Mouse (Mus musculus) limb, embryonic 10.5 days (tissue): ENCODE results near the gene Prn. TPM values are rescaled to one million over a fixed set of nuclear protein-coding genes. Genes with fewer than 3 reads are reported as not detected.

Experiments used
- DNase-seq: peaks from one replicate; pipeline ENCODE4 v3.0.0-alpha.2; 2017; ENCODE audit warnings: low spot score
- H3K27ac ChIP-seq: fragments of 300-500 bp; sonication (generic); 2 replicates; pipeline ENCODE4 v1.5.1; 2016; ENCODE audit warnings: mild to moderate bottlenecking
- H3K27me3 ChIP-seq: fragments of 300-500 bp; sonication (generic); 2 replicates; pipeline ENCODE4 v1.6.1; 2016; ENCODE audit warnings: low read depth, mild to moderate bottlenecking; ENCODE audit not compliant: poor library complexity, severe bottlenecking
- H3K36me3 ChIP-seq: fragments of 300-500 bp; sonication (generic); 2 replicates; pipeline ENCODE4 v1.6.1; 2016; ENCODE audit warnings: mild to moderate bottlenecking, moderate library complexity
- H3K4me1 ChIP-seq: fragments of 300-500 bp; sonication (generic); 2 replicates; pipeline ENCODE4 v1.6.1; 2016
- H3K4me3 ChIP-seq: fragments of 300-500 bp; sonication (generic); 2 replicates; pipeline ENCODE4 v1.5.1; 2016; ENCODE audit warnings: mild to moderate bottlenecking, moderate library complexity
- H3K9me3 ChIP-seq: fragments of 300-500 bp; sonication (generic); replicated peaks from 2 replicates; pipeline ENCODE4 v1.6.1; 2016; ENCODE audit warnings: mild to moderate bottlenecking
- WGBS: fragments of 180-500 bp; shearing (Covaris S2); methylation state at CpG from one replicate; pipeline ENCODE4 v1.1.7; 2016; 5-methylcytosine and 5-hydroxymethylcytosine counted together
- polyA plus RNA-seq: library from polyadenylated mRNA; unstranded; fragments of >200 nt; fragmentation: Nextera tagmentation; extraction: Ambion mirVana; gene quantifications from 2 replicates; pipeline ENCODE4 v1.2.1, GENCODE M21; 2016

Gene Prn
- polyA plus RNA-seq, 1 experiment from 2014 or later, result not detected

GRCm38 (mm10) chr2:131892534-131892933 lies 17.2 kb upstream of the Prn start:
- no peak overlapping the region for H3K27ac ChIP-seq
- no peak for DNase-seq
- H3K4me1 ChIP-seq, result peaks cover 27% of the 10 kb centered on the region; the same call in 1 of the 2 replicates
- no peaks in the 10 kb centered on the region for H3K9me3 ChIP-seq
- no peak overlapping the region for H3K4me3 ChIP-seq
- H3K36me3 ChIP-seq, result no peaks in the 10 kb centered on the region
- WGBS, result 57% methylated on average over 5 of the region's 5 CpGs
- no peaks in the 10 kb centered on the region for H3K27me3 ChIP-seq

GRCm38 (mm10) chr2:131895106-131895505 lies 14.7 kb upstream of the Prn start:
- Histone ChIP-seq H3K9me3 (no peaks in the 10 kb centered on the region), H3K4me1 (peaks cover 11% of the 10 kb centered on the region; the same call in 1 of the 2 replicates), H3K4me3 (no peak overlapping the region), H3K36me3 (no peaks in the 10 kb centered on the region), H3K27me3 (no peaks in the 10 kb centered on the region), H3K27ac (no peak overlapping the region)
- 70% methylated on average over 2 of the region's 2 CpGs for WGBS
- DNase-seq, result no peak

- Histone ChIP-seq H3K27ac (no peak overlapping the region), H3K4me3 (no peak overlapping the region), H3K27me3 (no peaks in the 10 kb centered on the region), H3K4me1 (peaks cover 5% of the 10 kb centered on the region; the same call in 1 of the 2 replicates), H3K9me3 (no peaks in the 10 kb centered on the region), H3K36me3 (no peaks in the 10 kb centered on the region)
- 98% methylated on average over 4 of the region's 4 CpGs for WGBS
- DNase-seq, result no peak
These were observed 13.7 kb upstream of the Prn start for GRCm38 (mm10) chr2:131896011-131896410.

GRCm38 (mm10) chr2:131897336-131898109 lies 12.2 kb upstream of the Prn start:
- Histone ChIP-seq H3K4me3 (no peak overlapping the region), H3K9me3 (no peaks in the 10 kb centered on the region), H3K36me3 (no peaks in the 10 kb centered on the region), H3K4me1 (no peaks in the 10 kb centered on the region), H3K27ac (no peak overlapping the region), H3K27me3 (no peaks in the 10 kb centered on the region)
- WGBS, result 93% methylated on average over 12 of the region's 12 CpGs
- no peak for DNase-seq

- 34% methylated on average over 3 of the region's 3 CpGs for WGBS
- DNase-seq, result no peak
- H3K27me3 ChIP-seq, result no peaks in the 10 kb centered on the region
- H3K4me3 ChIP-seq, result no peak overlapping the region
- H3K4me1 ChIP-seq, result peaks cover 4% of the 10 kb centered on the region; the same call in 1 of the 2 replicates
- no peaks in the 10 kb centered on the region for H3K9me3 ChIP-seq
- H3K27ac ChIP-seq, result no peak overlapping the region
- no peaks in the 10 kb centered on the region for H3K36me3 ChIP-seq
These were observed 7.3 kb upstream of the Prn start for GRCm38 (mm10) chr2:131902423-131902822.

GRCm38 (mm10) chr2:131902867-131903266 lies 6.9 kb upstream of the Prn start:
- no peaks in the 10 kb centered on the region for H3K9me3 ChIP-seq
- no peaks in the 10 kb centered on the region for H3K27me3 ChIP-seq
- 43% methylated on average over 8 of the region's 8 CpGs for WGBS
- H3K36me3 ChIP-seq, result no peaks in the 10 kb centered on the region
- no peak overlapping the region for H3K27ac ChIP-seq
- DNase-seq, result no peak
- H3K4me3 ChIP-seq, result no peak overlapping the region
- H3K4me1 ChIP-seq, result peaks cover 4% of the 10 kb centered on the region; the same call in 1 of the 2 replicates

- Histone ChIP-seq H3K4me3 (no peak overlapping the region), H3K9me3 (no peaks in the 10 kb centered on the region), H3K36me3 (no peaks in the 10 kb centered on the region), H3K27ac (no peak overlapping the region), H3K4me1 (peaks cover 7% of the 10 kb centered on the region; the same call in 1 of the 2 replicates), H3K27me3 (no peaks in the 10 kb centered on the region; the same call in 1 of the 2 replicates)
- no peak for DNase-seq
- WGBS, result 68% methylated on average over 5 of the region's 5 CpGs
These were observed 4.7 kb upstream of the Prn start for GRCm38 (mm10) chr2:131905025-131905424.

- H3K9me3 ChIP-seq, result no peaks in the 10 kb centered on the region
- no peak overlapping the region for H3K4me3 ChIP-seq
- H3K36me3 ChIP-seq, result no peaks in the 10 kb centered on the region
- peaks cover 12% of the 10 kb centered on the region for H3K4me1 ChIP-seq
- no peak for DNase-seq
- H3K27ac ChIP-seq, result no peak overlapping the region
- H3K27me3 ChIP-seq, result peaks cover 4% of the 10 kb centered on the region; the same call in 1 of the 2 replicates
- 62% methylated on average over 6 of the region's 6 CpGs for WGBS
These were observed 4.0 kb upstream of the Prn start for GRCm38 (mm10) chr2:131905776-131906175.

GRCm38 (mm10) chr2:131906266-131906665 lies 3.5 kb upstream of the Prn start:
- H3K27me3 ChIP-seq, result peaks cover 9% of the 10 kb centered on the region; the same call in 1 of the 2 replicates
- H3K4me3 ChIP-seq, result no peak overlapping the region
- DNase-seq, result no peak
- peaks cover 17% of the 10 kb centered on the region for H3K4me1 ChIP-seq
- no peaks in the 10 kb centered on the region for H3K36me3 ChIP-seq
- H3K27ac ChIP-seq, result no peak overlapping the region
- no peaks in the 10 kb centered on the region for H3K9me3 ChIP-seq
- WGBS, result 93% methylated on average over 3 of the region's 3 CpGs

GRCm38 (mm10) chr2:131906846-131907245 lies 2.9 kb upstream of the Prn start:
- Histone ChIP-seq H3K36me3 (no peaks in the 10 kb centered on the region), H3K4me1 (peaks cover 22% of the 10 kb centered on the region), H3K9me3 (no peaks in the 10 kb centered on the region), H3K27me3 (peaks cover 12% of the 10 kb centered on the region; the same call in 1 of the 2 replicates), H3K27ac (no peak overlapping the region), H3K4me3 (no peak overlapping the region)
- DNase-seq, result no peak
- 87% methylated on average over 1 of the region's 1 CpGs for WGBS

GRCm38 (mm10) chr2:131907311-131907710 lies 2.4 kb upstream of the Prn start:
- Histone ChIP-seq H3K27me3 (peaks cover 12% of the 10 kb centered on the region; the same call in 1 of the 2 replicates), H3K36me3 (no peaks in the 10 kb centered on the region), H3K4me3 (no peak overlapping the region), H3K9me3 (no peaks in the 10 kb centered on the region), H3K27ac (no peak overlapping the region), H3K4me1 (peaks cover 22% of the 10 kb centered on the region)
- 80% methylated on average over 5 of the region's 5 CpGs for WGBS
- no peak for DNase-seq

- 85% methylated on average over 7 of the region's 7 CpGs for WGBS
- Histone ChIP-seq H3K4me1 (peaks cover 18% of the 10 kb centered on the region), H3K27ac (no peak overlapping the region), H3K4me3 (no peak overlapping the region), H3K36me3 (no peaks in the 10 kb centered on the region), H3K9me3 (no peaks in the 10 kb centered on the region), H3K27me3 (peaks cover 12% of the 10 kb centered on the region; the same call in 1 of the 2 replicates)
- DNase-seq, result no peak
These were observed 1.4 kb upstream of the Prn start for GRCm38 (mm10) chr2:131908351-131908861.

GRCm38 (mm10) chr2:131908906-131909305 lies 851 bp upstream of the Prn start:
- H3K9me3 ChIP-seq, result no peaks in the 10 kb centered on the region
- H3K4me1 ChIP-seq, result peaks cover 18% of the 10 kb centered on the region
- DNase-seq, result no peak
- no peak overlapping the region for H3K27ac ChIP-seq
- 68% methylated on average over 1 of the region's 1 CpGs for whole genome bisulfite sequencing
- no peak overlapping the region for H3K4me3 ChIP-seq
- peaks cover 12% of the 10 kb centered on the region; the same call in 1 of the 2 replicates for H3K27me3 ChIP-seq
- no peaks in the 10 kb centered on the region for H3K36me3 ChIP-seq
